Mouse (Mus musculus): ENCODE measurements around the gene Rfc2. TPM values are rescaled to one million over a fixed set of nuclear protein-coding genes. Genes with fewer than 3 reads are reported as not detected.
A peak's percentile ranks its signal among the peaks of the same experiment; 100 is the strongest.

Rfc2 gene
- total and polyA plus RNA-seq, 2 experiments from 2014 or later, result 68.9 to 150 TPM

DNA sequence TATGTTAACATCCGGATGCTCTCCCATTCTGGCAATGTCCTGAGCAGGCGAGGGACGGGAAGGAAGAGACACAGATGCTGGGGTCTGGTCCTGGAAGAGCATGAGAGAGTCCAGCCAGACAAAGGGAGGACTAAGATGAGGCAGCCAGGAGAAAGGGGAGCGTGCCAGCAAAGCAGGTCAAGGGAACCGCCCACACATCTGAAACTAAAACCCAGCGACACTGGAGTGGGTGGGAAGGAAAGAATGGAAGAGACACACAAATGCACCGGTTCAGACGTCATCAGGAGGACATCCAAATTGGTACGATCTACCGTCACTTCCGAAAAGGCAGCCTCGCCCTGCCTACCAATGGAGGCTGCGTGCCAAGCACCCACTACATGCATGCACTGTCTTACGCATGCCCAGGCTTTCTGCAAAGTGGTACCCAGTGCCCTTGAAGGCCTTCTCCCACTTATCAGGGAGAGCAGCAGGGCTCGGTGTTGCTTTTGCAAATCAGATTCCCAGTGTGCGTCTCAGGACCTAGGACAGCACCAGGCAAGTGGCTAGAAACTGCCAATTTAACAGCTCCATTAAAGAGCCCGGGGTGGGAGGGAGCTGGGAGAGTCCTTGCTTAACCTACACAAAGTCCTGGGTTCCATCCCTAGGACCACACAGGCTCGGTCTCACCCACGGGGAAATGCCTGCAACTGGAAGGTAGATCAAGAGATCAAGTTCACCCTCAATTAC lies 36.5 kb upstream of the Rfc2 start:
- Histone ChIP-seq H3K27ac (ENCODE audit: low read depth, low read length) (no peak overlapping the region), H3K36me3 (ENCODE audit: insufficient read depth) (no peaks in the 10 kb centered on the region; the same call in none of the 2 replicates), H3K27me3 (ENCODE audit: insufficient read depth, low read length) (no peaks in the 10 kb centered on the region), H3K9me3 (ENCODE audit: low read length) (no peaks in the 10 kb centered on the region), H3K4me1 (ENCODE audit: insufficient read depth) (peaks cover 3% of the 10 kb centered on the region), H3K4me2 (ENCODE audit: low read depth) (no peak overlapping the region), H3K9ac (no peak overlapping the region), H3K4me3 (ENCODE audit: low read depth, low read length) (no peak overlapping the region)
- ATAC-seq, result no peak
- no peak for DNase-seq
- WGBS, result 55% methylated on average over 19 of the region's 19 CpGs
- no peak for TF ChIP-seq CTCF (IDR thresholded peaks at IDR 0.05; ENCODE audit: low read depth)

DNA sequence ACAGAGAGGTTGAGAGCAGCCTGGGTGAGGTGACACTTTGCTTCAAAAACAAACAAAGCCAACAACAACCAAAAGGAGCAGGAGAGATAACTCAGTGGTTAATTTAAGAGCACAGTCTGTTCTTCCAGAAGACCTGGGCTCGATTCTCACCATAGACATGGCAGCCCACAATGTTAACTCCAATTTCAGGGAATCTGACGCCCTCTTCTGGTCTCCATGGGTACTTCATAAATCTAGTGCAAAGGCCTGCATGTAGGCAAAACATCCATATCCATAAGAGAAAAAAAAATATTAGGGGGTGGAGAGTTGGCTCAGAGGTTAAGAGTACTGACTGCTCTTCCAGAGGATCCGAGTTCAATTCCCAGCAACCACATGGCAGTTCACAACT lies 35.9 kb upstream of the Rfc2 start:
- peak; percentile 47 for TF ChIP-seq CTCF (IDR thresholded peaks at IDR 0.05; ENCODE audit: low read depth)
- no peak for DNase-seq
- no peak overlapping the region for H3K27ac ChIP-seq (ENCODE audit: low read depth, low read length)
- no peaks in the 10 kb centered on the region for H3K9me3 ChIP-seq (ENCODE audit: low read length)
- peaks cover 3% of the 10 kb centered on the region for H3K4me1 ChIP-seq (ENCODE audit: insufficient read depth)
- no peaks in the 10 kb centered on the region for H3K27me3 ChIP-seq (ENCODE audit: insufficient read depth, low read length)
- H3K4me2 ChIP-seq (ENCODE audit: low read depth), result no peak overlapping the region
- WGBS, result 62% methylated on average over 3 of the region's 3 CpGs
- H3K4me3 ChIP-seq (ENCODE audit: low read depth, low read length), result no peak overlapping the region
- ATAC-seq, result no peak
- H3K36me3 ChIP-seq (ENCODE audit: insufficient read depth), result no peaks in the 10 kb centered on the region; the same call in none of the 2 replicates
- H3K9ac ChIP-seq, result no peak overlapping the region

DNA sequence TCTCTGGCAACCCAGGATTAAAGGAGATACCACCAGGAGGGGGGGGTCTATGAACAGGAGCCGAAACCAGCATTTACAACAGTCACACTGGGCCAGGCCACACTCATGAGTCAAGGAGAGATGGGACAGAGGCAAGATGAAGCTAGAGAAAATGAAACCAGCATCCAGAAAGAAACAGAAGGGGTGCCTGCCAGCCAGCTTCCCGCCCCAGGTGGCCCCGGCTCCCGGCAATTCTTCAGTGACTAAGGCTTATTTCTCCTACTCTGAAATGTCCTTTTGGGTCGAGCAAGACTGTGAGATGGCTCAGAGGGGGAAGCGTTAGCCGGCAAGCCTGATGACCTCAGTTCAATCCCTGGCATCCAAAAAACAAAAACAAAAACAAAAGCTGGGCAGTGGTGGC lies 34.4 kb upstream of the Rfc2 start:
- H3K4me1 ChIP-seq (ENCODE audit: insufficient read depth), result peaks cover 3% of the 10 kb centered on the region
- TF ChIP-seq CTCF (IDR thresholded peaks at IDR 0.05; ENCODE audit: low read depth), result no peak

DNA sequence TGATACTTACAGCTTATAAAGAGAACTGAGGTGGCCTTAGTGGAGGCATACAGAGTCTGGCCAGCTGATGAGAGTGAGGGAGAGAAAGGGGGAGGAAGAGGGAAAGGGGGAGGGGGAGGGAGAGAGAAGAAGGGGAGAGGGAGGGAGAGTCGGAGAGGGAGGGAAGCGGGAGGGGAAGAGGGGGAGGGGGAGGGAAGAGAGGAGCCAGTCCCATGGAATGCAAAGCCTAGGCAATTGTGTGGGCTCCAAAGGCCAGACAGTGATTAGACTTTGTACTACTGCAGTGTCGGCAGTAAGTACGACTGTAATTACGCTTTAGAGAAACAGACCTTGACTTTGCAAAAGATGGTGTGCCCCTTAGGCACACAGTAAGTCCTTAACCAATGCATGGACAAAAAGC lies 32.9 kb upstream of the Rfc2 start:
- no peak for TF ChIP-seq CTCF (IDR thresholded peaks at IDR 0.05; ENCODE audit: low read depth)

More for the DNA sequence above, 34.4 kb upstream of the Rfc2 start:
- H3K4me3 ChIP-seq (ENCODE audit: low read depth, low read length), result no peak overlapping the region
- 78% methylated on average over 7 of the region's 7 CpGs for WGBS
- H3K36me3 ChIP-seq (ENCODE audit: insufficient read depth), result no peaks in the 10 kb centered on the region; the same call in 1 of the 2 replicates
- no peak overlapping the region for H3K9ac ChIP-seq
- H3K27ac ChIP-seq (ENCODE audit: low read depth, low read length), result no peak overlapping the region
- DNase-seq (no peak), ATAC-seq (no peak)
- no peaks in the 10 kb centered on the region for H3K9me3 ChIP-seq (ENCODE audit: low read length)
- no peaks in the 10 kb centered on the region for H3K27me3 ChIP-seq (ENCODE audit: insufficient read depth, low read length)
- H3K4me2 ChIP-seq (ENCODE audit: low read depth), result no peak overlapping the region

DNA sequence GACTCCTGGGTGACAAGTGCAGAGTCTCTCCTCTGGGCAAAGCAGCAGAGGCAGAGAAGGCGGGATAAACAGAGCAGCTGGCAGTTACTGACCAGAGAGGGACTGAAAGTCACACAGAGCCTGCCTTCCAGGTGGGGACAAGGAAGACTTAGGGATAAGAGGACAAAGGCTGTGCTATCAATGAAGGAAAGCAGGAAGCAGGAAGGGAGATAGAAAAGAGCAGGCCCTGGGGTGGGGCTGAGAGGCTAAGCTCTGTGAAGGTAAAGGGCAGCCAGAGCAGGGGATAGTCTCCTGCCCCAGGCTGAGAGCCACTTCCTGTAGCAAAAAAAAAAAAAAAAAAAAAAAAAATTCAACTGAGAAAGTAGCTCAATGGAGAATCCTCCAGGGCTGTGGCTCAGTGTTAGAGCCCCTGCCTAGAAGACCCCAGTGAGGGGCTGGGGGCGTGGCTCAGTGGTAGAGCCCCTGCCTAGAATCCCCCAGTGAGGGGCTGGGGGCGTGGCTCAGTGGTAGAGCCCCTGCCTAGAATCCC lies 31.5 kb upstream of the Rfc2 start:
- Histone ChIP-seq H3K27ac (ENCODE audit: low read depth, low read length) (no peak overlapping the region), H3K4me1 (ENCODE audit: insufficient read depth) (peaks cover 8% of the 10 kb centered on the region), H3K36me3 (ENCODE audit: insufficient read depth) (no peaks in the 10 kb centered on the region; the same call in 1 of the 2 replicates), H3K9me3 (ENCODE audit: low read length) (no peaks in the 10 kb centered on the region), H3K4me2 (ENCODE audit: low read depth) (peak overlapping the region; percentile 85), H3K27me3 (ENCODE audit: insufficient read depth, low read length) (no peaks in the 10 kb centered on the region), H3K4me3 (ENCODE audit: low read depth, low read length) (peak overlapping the region; percentile 96; the same call in 1 of the 2 replicates), H3K9ac (no peak overlapping the region)
- DNase-seq (no peak), ATAC-seq (no peak)
- TF ChIP-seq CTCF (IDR thresholded peaks at IDR 0.05; ENCODE audit: low read depth), result no peak
- 95% methylated on average over 2 of the region's 3 CpGs for WGBS

More for the DNA sequence above, 32.9 kb upstream of the Rfc2 start:
- Histone ChIP-seq H3K9me3 (ENCODE audit: low read length) (no peaks in the 10 kb centered on the region), H3K36me3 (ENCODE audit: insufficient read depth) (no peaks in the 10 kb centered on the region; the same call in 1 of the 2 replicates), H3K9ac (no peak overlapping the region), H3K4me3 (ENCODE audit: low read depth, low read length) (no peak overlapping the region), H3K27me3 (ENCODE audit: insufficient read depth, low read length) (no peaks in the 10 kb centered on the region), H3K4me2 (ENCODE audit: low read depth) (peak overlapping the region; percentile 0; the same call in 1 of the 2 replicates), H3K4me1 (ENCODE audit: insufficient read depth) (peaks cover 8% of the 10 kb centered on the region), H3K27ac (ENCODE audit: low read depth, low read length) (no peak overlapping the region)
- ATAC-seq, result no peak
- no peak for DNase-seq
- 37% methylated on average over 5 of the region's 5 CpGs for WGBS

DNA sequence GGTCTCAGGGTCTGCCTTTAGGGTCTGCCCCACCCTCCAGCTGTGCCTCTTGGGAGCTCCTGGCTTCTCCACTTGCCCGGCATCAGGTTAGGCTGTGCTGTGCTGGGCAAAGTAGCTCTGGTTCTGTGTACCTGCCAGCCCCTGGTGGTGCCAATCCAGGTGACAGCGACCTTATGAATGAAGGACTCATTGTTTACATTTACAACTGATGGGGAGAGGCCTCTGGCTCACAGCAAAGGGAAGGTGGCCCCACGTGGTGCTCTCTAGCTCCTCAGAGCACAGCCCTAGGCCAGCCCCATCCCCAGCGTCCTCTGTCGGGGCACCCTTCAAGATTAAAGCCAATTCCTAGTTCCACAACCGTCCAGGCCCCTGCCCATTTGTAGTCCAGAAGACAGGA lies 30.3 kb upstream of the Rfc2 start:
- Histone ChIP-seq H3K27ac (ENCODE audit: low read depth, low read length) (peak overlapping the region; percentile 99), H3K4me3 (ENCODE audit: low read depth, low read length) (peak overlapping the region; percentile 96), H3K36me3 (ENCODE audit: insufficient read depth) (no peaks in the 10 kb centered on the region; the same call in 1 of the 2 replicates), H3K4me1 (ENCODE audit: insufficient read depth) (peaks cover 8% of the 10 kb centered on the region), H3K9me3 (ENCODE audit: low read length) (no peaks in the 10 kb centered on the region), H3K27me3 (ENCODE audit: insufficient read depth, low read length) (no peaks in the 10 kb centered on the region), H3K9ac (peak overlapping the region; percentile 97), H3K4me2 (ENCODE audit: low read depth) (peak overlapping the region; percentile 85)
- ATAC-seq (no peak), DNase-seq (no peak)
- TF ChIP-seq CTCF (IDR thresholded peaks at IDR 0.05; ENCODE audit: low read depth), result no peak
- WGBS, result 6% methylated on average over 6 of the region's 6 CpGs
